Mouse (Mus musculus) liver, embryonic 14.5 days (tissue): ENCODE results near the gene 1190002N15Rik. TPM values are rescaled to one million over a fixed set of nuclear protein-coding genes. Genes with fewer than 3 reads are reported as not detected.

Experiments used
- ATAC-seq: fragments of 200-750 bp; cut with Nextera tagmentation; 2 replicates; pipeline ENCODE4 v1.8.0; 2017; ENCODE audit warnings: moderate number of reproducible peaks, mild to moderate bottlenecking, moderate library complexity; ENCODE audit not compliant: insufficient read depth
- DNase-seq, 3 experiments: peaks; one replicate each; pipeline ENCODE4 v3.0.0-alpha.2; 2012 to 2013; ENCODE audit warnings: low read depth in 3 of 3, low spot score in 3 of 3
- H3K27ac ChIP-seq: fragments of 300-500 bp; sonication (generic); 2 replicates; pipeline ENCODE4 v1.5.1; 2014; ENCODE audit warnings: moderate library complexity, mild to moderate bottlenecking, control low read depth, inconsistent platforms
- H3K27me3 ChIP-seq: fragments of 300-500 bp; sonication (generic); 2 replicates; pipeline ENCODE4 v1.6.1; 2014; ENCODE audit warnings: mild to moderate bottlenecking, low read length, moderate library complexity; ENCODE audit not compliant: control insufficient read depth, insufficient read depth
- H3K36me3 ChIP-seq: fragments of 300-500 bp; sonication (generic); replicated peaks from 2 replicates; pipeline ENCODE4 v1.6.1; 2014; ENCODE audit warnings: low read depth; ENCODE audit not compliant: control insufficient read depth, insufficient read depth
- H3K4me1 ChIP-seq, 2 experiments: fragments of 200-500 bp in 1 of 2; fragments of 300-500 bp in 1 of 2; sonication (generic) in 1 of 2; replicated peaks; 2 replicates each; pipeline ENCODE4 v1.6.1; 2012 to 2014; ENCODE audit warnings: antibody characterized with exemption in 1 of 2, inconsistent platforms in 1 of 2, low read length in 1 of 2; ENCODE audit not compliant: control insufficient read depth in 2 of 2, insufficient read depth in 2 of 2
- H3K4me2 ChIP-seq: fragments of 300-500 bp; sonication (generic); 2 replicates; pipeline ENCODE4 v1.6.1; 2014; ENCODE audit warnings: low read depth, mild to moderate bottlenecking, control low read depth, moderate library complexity
- H3K4me3 ChIP-seq, 2 experiments: fragments of 200-500 bp in 1 of 2; fragments of 300-500 bp in 1 of 2; sonication (generic) in 1 of 2; 2 replicates each; pipeline ENCODE4 v1.5.1; 2012 to 2014; ENCODE audit warnings: low read depth in 2 of 2, low read length in 2 of 2, mild to moderate bottlenecking in 2 of 2, control low read depth in 1 of 2, inconsistent platforms in 1 of 2, moderate library complexity in 1 of 2; ENCODE audit not compliant: insufficient read depth in 1 of 2
- H3K9ac ChIP-seq: fragments of 300-500 bp; sonication (generic); replicated peaks from 2 replicates; pipeline ENCODE4 v1.6.1; 2014; ENCODE audit warnings: mild to moderate bottlenecking, control low read depth, moderate library complexity
- H3K9me3 ChIP-seq: fragments of 300-500 bp; sonication (generic); 2 replicates; pipeline ENCODE4 v1.6.1; 2016; ENCODE audit warnings: low read length, mixed read lengths; ENCODE audit not compliant: control insufficient read depth
- CTCF ChIP-seq: IDR thresholded peaks from 2 replicates; pipeline ENCODE4 v1.5.1; 2016; ENCODE audit warnings: antibody characterized with exemption, low read depth, control low read depth
- EP300 ChIP-seq: IDR thresholded peaks from 2 replicates; pipeline ENCODE4 v1.6.1; 2016; ENCODE audit warnings: antibody characterized with exemption, low read depth
- WGBS: fragments of 180-500 bp; shearing (Covaris S2); extraction: QIAGEN DNeasy Blood & Tissue Kit; methylation state at CpG from one replicate; pipeline ENCODE4 v1.1.7; 2014; ENCODE audit not compliant: insufficient replicate concordance; 5-methylcytosine and 5-hydroxymethylcytosine counted together
- polyA plus RNA-seq, 2 experiments: library from polyadenylated mRNA; depleted of rRNA in 1 of 2; stranded (reverse) in 1 of 2; unstranded in 1 of 2; fragments of >200 nt; fragmentation: Nextera tagmentation in 1 of 2; extraction: Ambion mirVana in 1 of 2; gene quantifications; 2 replicates each; pipeline versions ENCODE4 v1.2.1 to v1.2.3; 2012 to 2014

The 1190002N15Rik gene
- polyA plus RNA-seq, 2 experiments = 5.2 to 7.9 TPM

DNA sequence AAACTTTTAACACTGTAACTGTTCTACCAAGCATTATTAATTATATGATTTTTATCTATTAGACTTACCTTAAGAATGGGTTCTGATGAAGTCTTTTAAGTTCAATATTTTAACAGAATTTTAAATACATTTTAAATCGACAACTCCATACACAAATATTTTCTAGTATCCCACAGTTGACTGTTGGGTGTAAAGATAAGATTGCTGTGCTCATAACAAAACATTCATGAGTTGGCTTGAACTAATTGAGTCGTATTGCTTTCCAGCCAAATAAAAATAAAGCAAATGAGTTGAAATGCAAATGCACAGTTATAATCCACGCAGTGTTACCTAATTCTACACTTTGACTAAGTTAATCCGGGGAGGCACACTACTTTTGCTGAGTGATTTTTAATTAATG, 6.0 kb upstream of the 1190002N15Rik start:
- H3K9me3 ChIP-seq = no peaks in the 10 kb centered on the region
- peaks cover 8 to 12% of the 10 kb centered on the region in 2 experiments for H3K4me1 ChIP-seq
- no peak overlapping the region for H3K27ac ChIP-seq
- H3K27me3 ChIP-seq = no peaks in the 10 kb centered on the region
- ATAC-seq (no peak), DNase-seq (no peak)
- 50% methylated on average over 4 of the region's 4 CpGs for WGBS
- H3K9ac ChIP-seq = no peak overlapping the region
- TF ChIP-seq EP300 (no peak), CTCF (no peak)
- H3K4me2 ChIP-seq = no peak overlapping the region
- no peak overlapping the region for H3K4me3 ChIP-seq
- H3K36me3 ChIP-seq = no peaks in the 10 kb centered on the region

DNA sequence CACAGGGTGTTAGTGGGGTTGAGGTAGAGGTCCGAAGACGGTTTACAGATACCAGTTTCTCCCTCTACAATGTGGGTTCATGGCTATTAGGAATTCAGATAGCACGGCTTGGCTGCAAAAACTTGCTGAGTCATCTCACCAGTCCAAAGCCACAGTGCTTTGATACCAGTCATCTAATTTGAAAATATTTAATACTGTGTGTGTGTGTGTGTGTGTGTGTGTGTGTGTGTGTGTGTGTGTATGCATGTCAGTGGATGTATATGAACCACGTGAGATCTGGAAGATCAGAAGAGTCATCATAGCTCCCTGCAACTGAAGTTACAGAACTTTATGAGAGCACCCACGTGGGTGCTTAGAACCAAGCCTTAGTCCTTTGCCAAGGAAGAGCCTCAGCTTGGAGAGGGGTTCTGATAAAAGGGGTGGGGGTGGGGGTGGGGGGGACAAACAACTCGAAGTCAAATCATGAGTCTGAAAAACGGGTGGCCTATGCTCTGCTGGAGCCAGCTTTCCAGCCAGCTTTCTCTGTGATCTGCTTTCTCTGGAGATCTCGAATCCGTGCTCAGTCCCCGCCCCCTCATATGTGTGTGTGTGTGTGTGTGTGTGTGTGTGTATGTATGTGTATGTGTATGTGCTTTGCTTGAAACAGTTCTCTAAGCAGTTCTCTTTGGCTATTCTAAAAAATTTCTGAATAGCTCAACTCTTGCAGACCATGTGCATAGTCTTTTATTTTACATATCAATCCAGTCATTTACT, 2.6 kb upstream of the 1190002N15Rik start:
- Histone ChIP-seq H3K27me3 (no peaks in the 10 kb centered on the region), H3K36me3 (no peaks in the 10 kb centered on the region), H3K9ac (peak overlapping the region; percentile 29; the same call in 1 of the 2 replicates), H3K27ac (no peak overlapping the region; the same call in 1 of the 2 replicates), H3K4me2 (peak overlapping the region; percentile 98), H3K9me3 (no peaks in the 10 kb centered on the region), H3K4me1 (peaks cover 8 to 12% of the 10 kb centered on the region in 2 experiments), H3K4me3 (no peak overlapping the region)
- TF ChIP-seq EP300 (no peak), CTCF (no peak)
- DNase-seq = peak; percentile 50 to 58 (median 55)
- ATAC-seq = no peak
- 23% methylated on average over 10 of the region's 10 CpGs for WGBS

DNA sequence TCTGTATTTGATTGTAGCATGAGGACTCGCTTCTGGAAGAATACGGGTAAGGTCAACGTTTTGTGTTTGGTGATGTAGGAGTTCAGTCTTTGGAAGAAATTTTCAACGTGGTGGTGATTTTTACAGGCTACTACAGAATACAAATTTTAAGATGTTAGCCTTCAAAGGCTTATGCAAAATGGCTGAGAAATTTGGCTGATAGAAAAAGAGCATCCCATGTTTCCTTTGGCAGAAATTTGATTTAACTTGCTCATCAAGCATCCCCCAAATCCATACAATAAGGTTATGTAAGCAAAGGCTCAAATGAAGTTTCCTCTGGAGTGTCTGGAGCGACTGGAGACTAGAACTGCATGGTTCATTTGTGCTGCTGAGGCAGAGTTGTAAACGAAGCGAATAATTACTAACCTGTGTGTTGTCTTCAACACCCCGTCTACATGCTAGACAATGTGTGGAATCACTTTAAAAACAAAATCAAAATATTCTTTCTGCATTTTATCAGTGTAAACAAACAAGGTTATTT, 1.5 kb upstream of the 1190002N15Rik start:
- Histone ChIP-seq H3K27ac (no peak overlapping the region), H3K4me1 (peaks cover 9 to 13% of the 10 kb centered on the region in 2 experiments), H3K4me2 (peak overlapping the region; percentile 98), H3K27me3 (no peaks in the 10 kb centered on the region), H3K9me3 (no peaks in the 10 kb centered on the region), H3K9ac (peak overlapping the region; percentile 89), H3K36me3 (no peaks in the 10 kb centered on the region), H3K4me3 (peak overlapping the region in 1 of 2 experiments; percentile 88; a peak in 3 of 4 replicates)
- ATAC-seq (no peak), DNase-seq (no peak)
- TF ChIP-seq CTCF (no peak), EP300 (no peak)
- WGBS = 47% methylated on average over 8 of the region's 8 CpGs

DNA sequence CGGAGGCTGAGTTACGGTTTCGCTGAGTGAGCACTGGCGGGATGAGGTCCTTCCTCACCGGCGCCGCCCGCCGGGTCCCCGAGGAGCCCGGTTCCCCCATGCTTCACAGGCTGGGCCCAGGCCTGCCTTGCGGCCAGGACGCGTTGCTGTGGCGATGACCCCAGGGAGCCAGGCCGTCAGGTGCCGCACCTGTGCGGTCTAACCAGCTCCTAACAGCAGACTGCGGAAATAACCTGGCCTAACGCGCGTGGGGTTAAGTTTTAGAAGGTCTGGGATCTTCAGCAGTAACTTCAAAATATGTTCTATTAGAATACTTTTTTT, 902 bp upstream of the 1190002N15Rik start:
- Histone ChIP-seq H3K36me3 (no peaks in the 10 kb centered on the region), H3K27me3 (no peaks in the 10 kb centered on the region), H3K9me3 (no peaks in the 10 kb centered on the region), H3K4me3 (peak overlapping the region; percentile 67 to 88), H3K27ac (peak overlapping the region; percentile 84), H3K4me1 (peaks cover 12 to 18% of the 10 kb centered on the region in 2 experiments), H3K4me2 (peak overlapping the region; percentile 98), H3K9ac (peak overlapping the region; percentile 89)
- peak; percentile 32 for ATAC-seq
- TF ChIP-seq CTCF (0 out of 2 replicates have a peak, but pooled peaks have one; percentile 7), EP300 (no peak)
- DNase-seq = no peak
- WGBS = under 1% methylated on average over 22 of the region's 22 CpGs
